Mouse (Mus musculus) MEL (cell line): Measurements from ENCODE around the gene Fbxl20. TPM values are rescaled to one million over a fixed set of nuclear protein-coding genes. Genes with fewer than 3 reads are reported as not detected.

Source experiments
- DNase-seq: peaks from one replicate; pipeline ENCODE4 v3.0.0; 2011; ENCODE audit warnings: low read depth, low spot score
- H3K27ac ChIP-seq: 2 replicates; pipeline ENCODE4 v1.5.1; 2012; ENCODE audit warnings: low read depth, mild to moderate bottlenecking, control low read depth, low read length, moderate library complexity; ENCODE audit not compliant: control insufficient read depth
- H3K27me3 ChIP-seq, 2 experiments: fragments of 150-350 bp in 1 of 2; sonication (generic) in 1 of 2; 2 replicates each; pipeline ENCODE4 v1.6.1; 2012; ENCODE audit warnings: low read length in 2 of 2, mild to moderate bottlenecking in 2 of 2, improper control_type of control experiment in 1 of 2, moderate library complexity in 1 of 2; ENCODE audit not compliant: insufficient read depth in 2 of 2, control insufficient read depth in 1 of 2
- H3K36me3 ChIP-seq, 2 experiments: 2 replicates each; pipeline ENCODE4 v1.6.1; 2012 to 2014; ENCODE audit warnings: low read length in 2 of 2, improper control_type of control experiment in 1 of 2, inconsistent platforms in 1 of 2, mild to moderate bottlenecking in 1 of 2; ENCODE audit not compliant: insufficient read depth in 2 of 2, control insufficient read depth in 1 of 2
- H3K4me1 ChIP-seq, 2 experiments: fragments of 150-350 bp in 1 of 2; sonication (generic) in 1 of 2; 2 replicates each; pipeline ENCODE4 v1.6.1; 2012; ENCODE audit warnings: low read length in 2 of 2, improper control_type of control experiment in 1 of 2, mild to moderate bottlenecking in 1 of 2; ENCODE audit not compliant: insufficient read depth in 2 of 2, control insufficient read depth in 1 of 2
- H3K4me3 ChIP-seq, 2 experiments: fragments of 150-350 bp in 1 of 2; sonication (generic) in 1 of 2; 2 replicates each; pipeline ENCODE4 v1.5.1; 2012; ENCODE audit warnings: low read depth in 2 of 2, low read length in 2 of 2, mild to moderate bottlenecking in 2 of 2, moderate library complexity in 2 of 2, control low read depth in 1 of 2, improper control_type of control experiment in 1 of 2; ENCODE audit not compliant: control insufficient read depth in 1 of 2, insufficient read depth in 1 of 2
- H3K79me2 ChIP-seq: 2 replicates; pipeline ENCODE4 v1.6.1; 2012; ENCODE audit warnings: mild to moderate bottlenecking, low read length, moderate library complexity; ENCODE audit not compliant: control insufficient read depth, poor library complexity, insufficient read depth
- H3K9ac ChIP-seq: 2 replicates; pipeline ENCODE4 v1.6.1; 2012; ENCODE audit warnings: low read depth, mild to moderate bottlenecking, control low read depth, low read length, moderate library complexity; ENCODE audit not compliant: control insufficient read depth, poor library complexity, severe bottlenecking
- H3K9me3 ChIP-seq: fragments of 150-350 bp; sonication (generic); replicated peaks from 2 replicates; pipeline ENCODE4 v1.6.1; 2012; ENCODE audit warnings: mild to moderate bottlenecking, low read length, improper control_type of control experiment, moderate library complexity; ENCODE audit not compliant: insufficient read depth
- CHD1 ChIP-seq: IDR thresholded peaks from 2 replicates; pipeline ENCODE4 v1.6.1; 2012; ENCODE audit warnings: low read depth, mild to moderate bottlenecking, inconsistent platforms, low read length, improper control_type of control experiment
- CTCF ChIP-seq, 3 experiments: IDR thresholded peaks in 2 of 3; conservative IDR thresholded peaks in 1 of 3; 2 replicates each; pipeline ENCODE4 v1.5.1; 2011 to 2012; ENCODE audit warnings: low read length in 3 of 3, low read depth in 2 of 3, mild to moderate bottlenecking in 2 of 3, improper control_type of control experiment in 1 of 3, inconsistent platforms in 1 of 3, mixed read lengths in 1 of 3, moderate library complexity in 1 of 3; ENCODE audit not compliant: control insufficient read depth in 1 of 3, insufficient read depth in 1 of 3, poor library complexity in 1 of 3, severe bottlenecking in 1 of 3
- ETS1 ChIP-seq: IDR thresholded peaks from 2 replicates; pipeline ENCODE4 v1.6.1; 2012; ENCODE audit warnings: low read depth, mild to moderate bottlenecking, inconsistent platforms, low read length, improper control_type of control experiment, moderate library complexity
- GABPA ChIP-seq: IDR thresholded peaks from 2 replicates; pipeline ENCODE4 v1.6.1; 2012; ENCODE audit warnings: low read depth, mild to moderate bottlenecking, inconsistent platforms, low read length, improper control_type of control experiment, moderate library complexity
- HCFC1 ChIP-seq: IDR thresholded peaks from 2 replicates; pipeline ENCODE4 v1.6.1; 2012; ENCODE audit warnings: low read depth, mild to moderate bottlenecking, inconsistent platforms, low read length, improper control_type of control experiment, moderate library complexity
- KAT2A ChIP-seq: conservative IDR thresholded peaks from 2 replicates; pipeline ENCODE4 v1.6.1; 2012; ENCODE audit warnings: low read depth, low read length, improper control_type of control experiment, inconsistent platforms
- MAFK ChIP-seq: IDR thresholded peaks from 2 replicates; pipeline ENCODE4 v1.6.1; 2011; ENCODE audit warnings: low read depth, mild to moderate bottlenecking, low read length, improper control_type of control experiment, borderline replicate concordance
- MEF2A ChIP-seq: IDR thresholded peaks from 2 replicates; pipeline ENCODE4 v1.6.1; 2014; ENCODE audit warnings: low read depth, mild to moderate bottlenecking, inconsistent platforms, low read length, improper control_type of control experiment; ENCODE audit not compliant: poor library complexity, insufficient replicate concordance, severe bottlenecking; ENCODE audit errors: extremely low read depth
- MXI1 ChIP-seq: IDR thresholded peaks from 2 replicates; pipeline ENCODE4 v1.6.1; 2011; ENCODE audit warnings: mild to moderate bottlenecking, low read depth, low read length, improper control_type of control experiment
- MYB ChIP-seq: IDR thresholded peaks from 2 replicates; pipeline ENCODE4 v1.6.1; 2011; ENCODE audit warnings: mild to moderate bottlenecking, low read depth, low read length, improper control_type of control experiment
- MYC ChIP-seq: IDR thresholded peaks from 2 replicates; pipeline ENCODE4 v1.6.1; 2011; ENCODE audit warnings: low read depth, mild to moderate bottlenecking, low read length, improper control_type of control experiment, moderate library complexity
- POLR2AphosphoS2 ChIP-seq: IDR thresholded peaks from 2 replicates; pipeline ENCODE4 v1.6.1; 2011; ENCODE audit warnings: low read length, improper control_type of control experiment
- RAD21 ChIP-seq: IDR thresholded peaks from 2 replicates; pipeline ENCODE4 v1.6.1; 2011; ENCODE audit warnings: mild to moderate bottlenecking, low read depth, low read length, improper control_type of control experiment
- TAL1 ChIP-seq: IDR thresholded peaks from 2 replicates; pipeline ENCODE4 v1.6.1; 2012; ENCODE audit warnings: mild to moderate bottlenecking, inconsistent platforms, low read length, moderate library complexity, mixed read lengths
- ZC3H11A ChIP-seq: IDR thresholded peaks from 2 replicates; pipeline ENCODE4 v1.6.1; 2012; ENCODE audit warnings: low read depth, mild to moderate bottlenecking, inconsistent platforms, low read length, improper control_type of control experiment
- ZNF384 ChIP-seq: IDR thresholded peaks from 2 replicates; pipeline ENCODE4 v1.6.1; 2012; ENCODE audit warnings: low read depth, mild to moderate bottlenecking, inconsistent platforms, low read length, improper control_type of control experiment
- polyA plus RNA-seq, 2 experiments: library from polyadenylated mRNA; stranded (reverse) in 1 of 2; unstranded in 1 of 2; fragments of >175 nt in 1 of 2; fragments of >200 nt in 1 of 2; gene quantifications; 2 replicates each; pipeline versions ENCODE4 v1.2.1 to v1.2.4; 2012; ENCODE audit warnings: low replicate concordance in 2 of 2, low read depth in 1 of 2; ENCODE audit not compliant: insufficient read length in 2 of 2, insufficient read depth in 1 of 2, missing spikeins in 1 of 2
- total RNA-seq: library from RNA; depleted of rRNA; stranded (reverse); fragments of 300-350 nt; gene quantifications from 2 replicates; pipeline ENCODE4 v1.2.3, GENCODE M21; 2012

The Fbxl20 gene
- total and polyA plus RNA-seq, 3 experiments: 4.4 to 10.0 TPM; not detected in 1

GRCm38 (mm10) chr11:98113504-98113903 is 36.7 kb downstream of the Fbxl20 start:
- DNase-seq: no peak
- Histone ChIP-seq H3K27me3 (no peaks in the 10 kb centered on the region), H3K4me1 (no peaks in the 10 kb centered on the region), H3K36me3 (peaks cover 0 to 2% of the 10 kb centered on the region in 2 experiments; a peak in 1 of 4 replicates), H3K9me3 (no peaks in the 10 kb centered on the region), H3K27ac (no peak overlapping the region), H3K4me3 (no peak overlapping the region), H3K9ac (no peak overlapping the region), H3K79me2 (no peaks in the 10 kb centered on the region)
- TF ChIP-seq ETS1 (no peak), CHD1 (no peak), ZC3H11A (no peak), TAL1 (no peak), MXI1 (no peak), MYB (no peak), MEF2A (no peak), GABPA (no peak)

GRCm38 (mm10) chr11:98109706-98110105 is 40.5 kb downstream of the Fbxl20 start:
- TF ChIP-seq KAT2A: no peak
- TF ChIP-seq HCFC1: no peak
- TF ChIP-seq, all 39 proteins: peak for 0
- Histone ChIP-seq H3K36me3 (peaks cover 0 to 2% of the 10 kb centered on the region in 2 experiments; a peak in 1 of 4 replicates), H3K79me2 (no peaks in the 10 kb centered on the region), H3K9ac (no peak overlapping the region), H3K9me3 (no peaks in the 10 kb centered on the region), H3K4me3 (no peak overlapping the region), H3K27ac (no peak overlapping the region), H3K4me1 (no peaks in the 10 kb centered on the region), H3K27me3 (no peaks in the 10 kb centered on the region)
- DNase-seq: no peak

GRCm38 (mm10) chr11:98101332-98101731 is 48.9 kb downstream of the Fbxl20 start:
- Histone ChIP-seq H3K4me1 (no peaks in the 10 kb centered on the region), H3K9me3 (no peaks in the 10 kb centered on the region), H3K27ac (no peak overlapping the region), H3K36me3 (peaks cover 0 to 1% of the 10 kb centered on the region in 2 experiments; a peak in 1 of 4 replicates), H3K4me3 (no peak overlapping the region)
- no peak for TF ChIP-seq RAD21
- TF ChIP-seq ZNF384: peak; percentile 58; the same call in 1 of the 2 replicates
- no peak for TF ChIP-seq MYB
- TF ChIP-seq MYC: no peak
- TF ChIP-seq MAFK: no peak
- TF ChIP-seq POLR2AphosphoS2: no peak
- peak in 1 of 3 experiments; percentile 7; a peak in 1 of 6 replicates for TF ChIP-seq CTCF (IDR thresholded peaks at IDR 0.05 in 2 of 3, conservative IDR thresholded peaks at IDR 0.05 in 1 of 3; ENCODE audit: control insufficient read depth in 1 of 3, insufficient read depth in 1 of 3, low read depth in 2 of 3, low read length in 3 of 3, poor library complexity in 1 of 3, severe bottlenecking in 1 of 3)
- TF ChIP-seq, all 39 proteins: peak for 2
- Histone ChIP-seq H3K9ac (no peak overlapping the region), H3K79me2 (no peaks in the 10 kb centered on the region), H3K27me3 (no peaks in the 10 kb centered on the region)
- DNase-seq: no peak
